Mouse (Mus musculus) forebrain, embryonic 14.5 days (tissue): Measurements from ENCODE around the gene 2610528A11Rik. TPM values are rescaled to one million over a fixed set of nuclear protein-coding genes. Genes with fewer than 3 reads are reported as not detected.

ENCODE experiments used
- ATAC-seq: fragments of 200-750 bp; cut with Nextera tagmentation; 2 replicates; pipeline ENCODE4 v1.8.0; 2017; ENCODE audit warnings: mild to moderate bottlenecking, moderate library complexity
- DNase-seq: peaks from one replicate; pipeline ENCODE4 v3.0.0-alpha.2; 2015; ENCODE audit warnings: low spot score
- H3K27ac ChIP-seq: fragments of 300-500 bp; sonication (generic); 2 replicates; pipeline ENCODE4 v1.5.1; 2014; ENCODE audit warnings: low read depth, mild to moderate bottlenecking, control low read depth, low read length, moderate library complexity
- H3K27me3 ChIP-seq: fragments of 300-500 bp; sonication (generic); replicated peaks from 2 replicates; pipeline ENCODE4 v1.6.1; 2014; ENCODE audit warnings: low read length, control low read depth, mixed read lengths; ENCODE audit not compliant: control insufficient read depth, insufficient read depth
- H3K36me3 ChIP-seq: fragments of 300-500 bp; sonication (generic); 2 replicates; pipeline ENCODE4 v1.6.1; 2014; ENCODE audit warnings: low read length, control low read depth; ENCODE audit not compliant: control insufficient read depth, insufficient read depth
- H3K4me1 ChIP-seq: fragments of 300-500 bp; sonication (generic); 2 replicates; pipeline ENCODE4 v1.6.1; 2014; ENCODE audit warnings: antibody characterized with exemption, low read length, control low read depth; ENCODE audit not compliant: control insufficient read depth, insufficient read depth
- H3K4me2 ChIP-seq: fragments of 300-500 bp; sonication (generic); 2 replicates; pipeline ENCODE4 v1.6.1; 2014; ENCODE audit warnings: mild to moderate bottlenecking, control low read depth, low read length
- H3K4me3 ChIP-seq: fragments of 300-500 bp; sonication (generic); 2 replicates; pipeline ENCODE4 v1.5.1; 2014; ENCODE audit warnings: low read depth, low read length, control low read depth
- H3K9ac ChIP-seq: fragments of 300-500 bp; sonication (generic); 2 replicates; pipeline ENCODE4 v1.6.1; 2014; ENCODE audit warnings: mild to moderate bottlenecking, low read length, control low read depth, moderate library complexity
- H3K9me3 ChIP-seq: fragments of 300-500 bp; sonication (generic); replicated peaks from 2 replicates; pipeline ENCODE4 v1.6.1; 2016; ENCODE audit warnings: low read length, control low read depth, mixed read lengths; ENCODE audit not compliant: control insufficient read depth
- WGBS: fragments of 180-500 bp; shearing (Covaris S2); extraction: QIAGEN DNeasy Blood & Tissue Kit; methylation state at CpG from one replicate; pipeline ENCODE4 v1.1.7; 2014; 5-methylcytosine and 5-hydroxymethylcytosine counted together
- polyA plus RNA-seq: library from polyadenylated mRNA; unstranded; fragments of >200 nt; fragmentation: Nextera tagmentation; extraction: Ambion mirVana; gene quantifications from 2 replicates; pipeline ENCODE4 v1.2.1, GENCODE M21; 2014

The 2610528A11Rik gene
- polyA plus RNA-seq, 1 experiment from 2014 or later = not detected

- Histone ChIP-seq H3K27ac (no peak within 1 kb of the TSS), H3K27me3 (no peaks in the 10 kb centered on the region), H3K4me2 (no peak within 1 kb of the TSS), H3K9me3 (no peaks in the 10 kb centered on the region), H3K4me3 (no peak within 1 kb of the TSS), H3K36me3 (no peaks in the 10 kb centered on the region), H3K9ac (no peak within 1 kb of the TSS), H3K4me1 (no peaks in the 10 kb centered on the region)
- DNase-seq = no peak
- no peak for ATAC-seq
- WGBS = 72% methylated on average over 5 of the region's 5 CpGs
Measured at GRCm38 (mm10) chr14:37067629-37068028, 46.2 kb downstream of the 2610528A11Rik start, which contains the start of gene Lrit2. Gene Lrit2 (plus strand): TSS chr14:37067929.

- Histone ChIP-seq H3K36me3 (no peaks in the 10 kb centered on the region), H3K4me1 (no peaks in the 10 kb centered on the region), H3K4me3 (no peak overlapping the region), H3K9ac (no peak overlapping the region), H3K9me3 (no peaks in the 10 kb centered on the region), H3K27ac (no peak overlapping the region), H3K4me2 (no peak overlapping the region), H3K27me3 (no peaks in the 10 kb centered on the region)
- no peak for DNase-seq
- 67% methylated on average over 2 of the region's 2 CpGs for WGBS
- ATAC-seq = no peak
Measured at GRCm38 (mm10) chr14:37066636-37067035, 47.2 kb downstream of the 2610528A11Rik start.

DNA sequence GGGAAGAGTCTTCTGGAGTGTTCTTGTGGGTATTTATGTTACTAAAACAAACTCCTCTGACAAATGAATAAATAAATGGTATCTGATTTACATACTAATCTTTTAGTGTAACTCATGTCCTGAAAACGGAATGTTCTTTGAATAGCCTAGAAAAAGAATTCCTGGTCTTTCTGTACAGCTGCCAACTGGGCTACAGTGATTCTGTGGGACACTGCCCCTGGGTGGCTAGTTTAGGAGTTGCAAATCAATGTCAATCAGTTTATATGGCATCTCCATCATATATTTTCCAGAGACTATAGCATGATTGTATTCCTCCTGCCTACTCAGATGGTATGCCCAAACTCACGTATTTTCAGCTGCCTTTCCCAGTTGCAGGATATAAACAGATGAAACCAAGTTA, 49.0 kb downstream of the 2610528A11Rik start:
- WGBS = 54% methylated on average over 2 of the region's 2 CpGs
- ATAC-seq (no peak), DNase-seq (no peak)
- Histone ChIP-seq H3K36me3 (no peaks in the 10 kb centered on the region), H3K4me1 (no peaks in the 10 kb centered on the region), H3K9me3 (no peaks in the 10 kb centered on the region), H3K4me2 (no peak overlapping the region), H3K27me3 (no peaks in the 10 kb centered on the region), H3K4me3 (no peak overlapping the region), H3K27ac (no peak overlapping the region), H3K9ac (no peak overlapping the region)

Other genes with a start within 250 kb of the 2610528A11Rik start
- 53.1 and 64.5 TPM in 2 replicates for gene Ccser2, start 145.2 kb downstream of the 2610528A11Rik start, polyA plus RNA-seq
- not detected in 2 replicates for gene Rgr, start 65.1 kb downstream of the 2610528A11Rik start, polyA plus RNA-seq
- gene Lrit1, start 59.2 kb downstream of the 2610528A11Rik start, polyA plus RNA-seq = not detected in 2 replicates
- not detected in 2 replicates for gene Lrit2, start 46.1 kb downstream of the 2610528A11Rik start, polyA plus RNA-seq
- gene Cdhr1, start 15.7 kb downstream of the 2610528A11Rik start, polyA plus RNA-seq = 3.1 and 4.6 TPM in 2 replicates
- 189 and 206 TPM in 2 replicates for gene Ghitm, start 21.2 kb upstream of the 2610528A11Rik start, polyA plus RNA-seq